Mouse (Mus musculus) hindbrain, embryonic 12.5 days (tissue): ENCODE data around the gene Ptpn3. TPM values are rescaled to one million over a fixed set of nuclear protein-coding genes. Genes with fewer than 3 reads are reported as not detected.

ENCODE experiments used
- ATAC-seq: fragments of 200-750 bp; cut with Nextera tagmentation; 2 replicates; pipeline ENCODE4 v1.8.0; 2017; ENCODE audit warnings: moderate TSS enrichment; ENCODE audit not compliant: low FRiP score
- H3K27ac ChIP-seq: fragments of 300-500 bp; sonication (generic); 2 replicates; pipeline ENCODE4 v1.5.1; 2016; ENCODE audit warnings: mild to moderate bottlenecking
- H3K27me3 ChIP-seq: fragments of 300-500 bp; sonication (generic); 2 replicates; pipeline ENCODE4 v1.6.1; 2016; ENCODE audit warnings: mild to moderate bottlenecking
- H3K36me3 ChIP-seq: fragments of 300-500 bp; sonication (generic); 2 replicates; pipeline ENCODE4 v1.6.1; 2016; ENCODE audit warnings: mild to moderate bottlenecking
- H3K4me1 ChIP-seq: fragments of 300-500 bp; sonication (generic); 2 replicates; pipeline ENCODE4 v1.6.1; 2016
- H3K4me2 ChIP-seq: fragments of 300-500 bp; sonication (generic); replicated peaks from 2 replicates; pipeline ENCODE4 v1.6.1; 2016; ENCODE audit warnings: mild to moderate bottlenecking
- H3K4me3 ChIP-seq: fragments of 300-500 bp; sonication (generic); 2 replicates; pipeline ENCODE4 v1.5.1; 2016; ENCODE audit warnings: mild to moderate bottlenecking
- H3K9ac ChIP-seq: fragments of 300-500 bp; sonication (generic); 2 replicates; pipeline ENCODE4 v1.6.1; 2016; ENCODE audit warnings: mild to moderate bottlenecking, moderate library complexity
- H3K9me3 ChIP-seq: fragments of 300-500 bp; sonication (generic); replicated peaks from 2 replicates; pipeline ENCODE4 v1.6.1; 2016; ENCODE audit warnings: mild to moderate bottlenecking
- WGBS: fragments of 180-500 bp; shearing (Covaris S2); methylation state at CpG from one replicate; pipeline ENCODE4 v1.1.7; 2016; 5-methylcytosine and 5-hydroxymethylcytosine counted together
- polyA plus RNA-seq: library from polyadenylated mRNA; unstranded; fragments of >200 nt; fragmentation: Nextera tagmentation; extraction: Ambion mirVana; gene quantifications from 2 replicates; pipeline ENCODE4 v1.2.1, GENCODE M21; 2016

The Ptpn3 gene
- polyA plus RNA-seq = 2.2 and 4.3 TPM in 2 replicates

DNA sequence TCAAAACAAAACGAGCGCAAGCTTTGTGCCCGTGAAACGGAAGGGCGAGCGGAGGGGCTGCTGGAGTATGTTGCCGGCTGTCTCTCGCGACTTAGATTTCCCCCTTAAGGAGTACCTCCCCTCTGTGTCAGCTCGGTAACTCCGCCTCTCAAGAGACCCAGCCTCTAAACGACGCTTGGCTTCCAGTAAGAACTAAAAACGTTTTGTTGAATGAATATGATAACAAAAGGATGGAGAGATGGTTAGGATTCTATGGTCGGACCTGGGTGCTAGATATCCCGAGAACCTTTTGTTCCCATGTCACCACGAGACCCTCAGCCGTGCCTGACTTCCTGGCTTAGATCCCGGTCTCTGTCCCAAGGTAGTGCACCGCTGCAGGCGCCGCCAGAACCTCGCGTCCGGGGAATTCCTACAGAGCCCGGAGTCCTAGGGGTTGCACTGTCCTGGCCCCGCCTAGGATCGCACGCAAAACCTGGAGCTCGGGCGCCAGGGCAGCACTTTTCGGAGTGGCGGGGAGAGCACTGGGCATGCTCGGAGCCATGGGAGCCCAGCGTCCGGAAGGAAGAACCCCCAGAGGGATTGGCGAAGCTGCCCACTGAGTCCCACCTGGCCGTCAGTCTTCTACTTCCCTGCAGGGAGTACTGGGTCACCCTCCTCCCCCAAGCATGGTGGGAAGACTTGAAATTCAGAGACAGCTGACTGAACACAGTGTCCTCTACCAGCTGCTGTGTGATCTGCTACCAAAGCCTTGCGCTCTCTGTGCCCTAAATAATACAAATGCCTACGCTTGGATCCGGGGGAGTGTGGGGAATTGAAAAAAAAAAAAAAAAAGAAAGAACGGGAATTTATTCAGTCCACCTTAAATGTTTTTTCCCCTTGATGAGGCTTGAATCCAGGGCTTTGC, at the start of gene Ptpn3:
TSS of gene Ptpn3 (minus strand) at position 428 of the 904 bp plus-strand sequence.
- Histone ChIP-seq H3K4me1 (peaks cover 26% of the 10 kb centered on the region), H3K27ac (0 out of 2 replicates have a peak within 1 kb of the TSS, but pooled peaks have one; percentile 48)

DNA sequence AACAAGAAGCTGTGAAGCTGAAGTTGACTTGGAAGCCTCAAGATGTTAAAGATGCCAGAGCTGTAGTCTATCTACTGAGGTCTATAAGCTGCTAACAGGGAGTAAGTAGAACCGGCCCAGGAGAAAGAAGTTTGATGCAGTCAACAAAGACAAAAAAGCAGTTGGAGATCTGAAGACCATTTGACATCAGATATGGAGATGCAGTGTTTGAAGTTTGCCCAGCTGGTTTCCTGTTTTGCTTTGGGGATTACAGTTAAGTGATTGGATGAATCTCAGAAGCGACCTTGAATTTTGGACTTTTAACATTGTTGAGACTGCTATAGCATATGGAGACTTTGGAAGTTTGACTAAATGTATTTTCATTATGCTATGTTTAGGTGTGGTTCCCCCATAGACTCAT, 48.9 kb upstream of the Ptpn3 start:
- no peak for ATAC-seq
- 94% methylated on average over 2 of the region's 2 CpGs for WGBS
- Histone ChIP-seq H3K27ac (no peak overlapping the region), H3K9ac (no peak overlapping the region), H3K4me1 (no peaks in the 10 kb centered on the region), H3K4me3 (no peak overlapping the region), H3K27me3 (no peaks in the 10 kb centered on the region), H3K9me3 (0 out of 2 replicates have a peak, but pooled peaks cover 4% of the 10 kb centered on the region), H3K36me3 (no peaks in the 10 kb centered on the region), H3K4me2 (no peak overlapping the region)

More for the DNA sequence above, at the start of gene Ptpn3:
- Histone ChIP-seq H3K4me3 (peak within 1 kb of the TSS; percentile 80), H3K36me3 (no peaks in the 10 kb centered on the region), H3K27me3 (peaks cover 51% of the 10 kb centered on the region), H3K9me3 (no peaks in the 10 kb centered on the region), H3K9ac (peak within 1 kb of the TSS; percentile 77), H3K4me2 (peak within 1 kb of the TSS; percentile 99)
- peak; percentile 81 for ATAC-seq
- WGBS = under 1% methylated on average over 42 of the region's 42 CpGs

DNA sequence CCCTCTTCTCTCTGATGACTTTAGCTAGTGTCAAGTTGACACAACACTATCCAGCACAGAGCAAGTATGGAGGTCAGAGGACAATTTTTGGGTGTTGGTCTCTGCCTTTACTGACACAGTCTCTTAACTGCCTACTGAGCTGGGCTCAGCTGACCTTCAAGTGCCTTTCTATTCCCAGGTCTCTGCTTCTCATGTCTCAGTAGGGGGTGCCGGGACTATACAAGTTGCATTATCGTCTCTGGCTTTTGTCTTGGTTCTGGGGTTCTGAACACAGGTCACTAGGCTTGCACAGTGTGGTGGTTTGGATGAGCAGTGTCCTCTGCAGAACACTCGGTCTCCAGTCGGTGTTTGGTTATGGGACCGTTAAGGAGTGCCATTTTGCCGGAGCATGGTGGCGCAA, 42.4 kb upstream of the Ptpn3 start:
- H3K4me1 ChIP-seq = no peaks in the 10 kb centered on the region
- H3K9ac ChIP-seq = no peak overlapping the region
- no peak overlapping the region for H3K4me2 ChIP-seq
- H3K36me3 ChIP-seq = no peaks in the 10 kb centered on the region
- no peaks in the 10 kb centered on the region for H3K27me3 ChIP-seq
- no peak for ATAC-seq
- H3K27ac ChIP-seq = no peak overlapping the region
- WGBS = 95% methylated on average over 7 of the region's 7 CpGs
- 0 out of 2 replicates have a peak, but pooled peaks cover 4% of the 10 kb centered on the region for H3K9me3 ChIP-seq
- H3K4me3 ChIP-seq = no peak overlapping the region

DNA sequence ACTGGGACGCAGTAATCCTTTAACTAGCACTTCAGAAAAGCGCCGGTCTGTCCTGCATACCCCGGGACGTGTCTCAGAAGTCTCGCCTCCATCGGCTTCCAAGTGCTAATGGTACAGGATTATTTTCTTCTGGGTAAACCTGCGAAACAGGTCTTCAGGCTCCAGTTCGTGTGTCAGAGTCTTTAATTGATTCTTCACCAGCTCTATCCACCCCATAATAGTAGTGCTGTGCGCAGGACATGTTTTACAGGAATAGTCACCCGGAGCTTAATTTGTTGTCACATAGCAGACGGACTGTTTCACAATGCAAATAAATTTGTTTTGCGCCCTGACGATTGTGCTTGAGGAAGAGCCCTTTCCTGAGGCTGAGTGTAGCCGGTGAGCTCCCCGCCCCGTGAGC, 37.3 kb upstream of the Ptpn3 start:
- no peak for ATAC-seq
- H3K4me3 ChIP-seq = no peak overlapping the region
- H3K9ac ChIP-seq = no peak overlapping the region
- 85% methylated on average over 17 of the region's 17 CpGs for WGBS
- H3K27me3 ChIP-seq = no peaks in the 10 kb centered on the region
- no peaks in the 10 kb centered on the region for H3K4me1 ChIP-seq
- no peak overlapping the region for H3K27ac ChIP-seq
- H3K4me2 ChIP-seq = no peak overlapping the region
- H3K9me3 ChIP-seq = no peaks in the 10 kb centered on the region
- no peaks in the 10 kb centered on the region for H3K36me3 ChIP-seq

DNA sequence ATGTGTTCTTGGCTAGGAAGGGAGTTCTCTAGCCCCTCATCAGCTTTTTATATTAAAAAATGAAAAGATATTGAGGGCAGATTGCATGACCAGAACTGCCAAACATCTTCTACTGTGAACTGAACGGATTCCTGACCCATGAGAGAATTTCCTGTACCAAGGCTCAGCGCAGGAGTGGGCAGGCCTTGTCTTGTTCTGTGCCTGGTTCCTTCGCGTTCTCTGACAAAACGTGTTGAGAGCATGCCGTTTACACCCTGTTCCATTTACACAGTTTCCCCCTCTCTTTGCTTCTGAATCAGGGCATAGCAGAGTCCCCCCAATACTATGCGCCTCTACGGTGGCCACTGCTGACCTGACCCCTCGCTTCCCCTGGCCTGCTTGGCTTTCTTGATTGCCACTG, 36.4 kb upstream of the Ptpn3 start:
- H3K4me2 ChIP-seq = no peak overlapping the region
- no peaks in the 10 kb centered on the region for H3K27me3 ChIP-seq
- H3K4me1 ChIP-seq = no peaks in the 10 kb centered on the region
- H3K9ac ChIP-seq = no peak overlapping the region
- no peak overlapping the region for H3K27ac ChIP-seq
- H3K4me3 ChIP-seq = no peak overlapping the region
- WGBS = 80% methylated on average over 9 of the region's 9 CpGs
- no peaks in the 10 kb centered on the region for H3K9me3 ChIP-seq
- no peaks in the 10 kb centered on the region for H3K36me3 ChIP-seq
- no peak for ATAC-seq

DNA sequence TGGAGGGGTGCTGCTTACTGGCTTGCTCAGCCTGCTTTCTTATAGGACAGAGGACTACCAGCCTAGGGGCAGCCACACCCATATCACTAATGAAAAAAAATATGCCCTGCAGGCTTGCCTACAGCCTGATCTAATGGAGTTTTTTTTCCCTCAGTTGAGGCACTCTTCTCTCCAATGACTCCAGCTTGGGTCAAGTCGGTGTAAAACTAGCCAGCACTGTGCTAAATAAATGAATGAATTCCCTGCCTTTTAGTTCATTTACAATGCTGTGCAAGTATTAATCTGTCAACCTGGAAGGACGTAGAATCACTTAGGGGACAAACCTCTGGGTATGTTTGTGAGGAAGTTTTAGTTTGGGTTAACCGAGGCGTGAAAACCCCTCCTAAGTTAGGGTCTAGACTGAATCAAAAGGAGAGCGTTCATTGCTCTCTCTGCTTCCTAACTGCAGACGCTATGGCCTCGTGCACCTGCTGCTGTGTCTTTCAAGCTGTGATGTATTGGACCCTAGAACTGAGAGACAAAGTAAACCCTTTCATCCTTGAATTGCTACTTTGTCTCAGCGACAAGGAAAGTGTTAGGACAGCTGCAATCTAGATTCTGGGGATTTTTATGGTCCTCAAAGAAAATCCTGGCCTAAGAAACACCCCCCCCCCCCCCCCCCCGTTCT, 33.5 kb upstream of the Ptpn3 start:
- Histone ChIP-seq H3K27ac (no peak overlapping the region), H3K27me3 (no peaks in the 10 kb centered on the region), H3K9me3 (no peaks in the 10 kb centered on the region), H3K4me2 (no peak overlapping the region), H3K9ac (no peak overlapping the region), H3K36me3 (no peaks in the 10 kb centered on the region), H3K4me1 (no peaks in the 10 kb centered on the region), H3K4me3 (no peak overlapping the region)
- 41% methylated on average over 9 of the region's 9 CpGs for WGBS
- no peak for ATAC-seq

DNA sequence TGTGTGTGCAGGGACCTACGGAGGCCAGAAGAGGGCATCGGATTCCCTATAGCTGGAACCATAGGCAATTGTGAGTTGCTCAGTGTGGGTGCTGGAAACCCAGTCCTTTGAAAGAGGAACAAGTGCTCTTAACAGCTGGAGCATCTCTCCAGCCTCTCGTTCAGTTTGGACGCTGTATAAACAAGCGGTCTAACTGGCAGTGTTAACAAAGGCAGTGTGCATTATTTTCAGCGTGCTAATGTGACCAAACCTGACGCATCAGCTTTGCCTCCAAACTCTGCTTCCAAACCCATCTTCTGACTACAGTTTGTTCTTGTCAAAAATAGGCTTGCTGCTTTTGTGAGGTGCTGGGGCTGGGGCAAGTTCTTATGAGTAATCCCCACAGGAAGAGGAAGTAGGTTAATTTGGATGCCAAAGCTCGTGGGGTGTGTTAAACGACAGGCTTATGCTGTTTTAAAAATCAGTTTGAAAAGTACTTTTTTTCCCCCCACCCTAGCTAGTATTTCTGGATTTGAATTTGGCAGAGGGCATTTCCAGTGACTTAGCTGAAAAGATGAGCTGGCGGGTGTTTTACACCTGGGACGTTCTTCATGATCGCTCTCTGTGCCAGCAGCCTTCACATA, 32.4 kb upstream of the Ptpn3 start:
- Histone ChIP-seq H3K9me3 (no peaks in the 10 kb centered on the region), H3K4me2 (no peak overlapping the region), H3K4me3 (no peak overlapping the region), H3K36me3 (no peaks in the 10 kb centered on the region), H3K27me3 (no peaks in the 10 kb centered on the region), H3K4me1 (no peaks in the 10 kb centered on the region), H3K9ac (no peak overlapping the region), H3K27ac (no peak overlapping the region)
- no peak for ATAC-seq
- WGBS = 93% methylated on average over 12 of the region's 12 CpGs

DNA sequence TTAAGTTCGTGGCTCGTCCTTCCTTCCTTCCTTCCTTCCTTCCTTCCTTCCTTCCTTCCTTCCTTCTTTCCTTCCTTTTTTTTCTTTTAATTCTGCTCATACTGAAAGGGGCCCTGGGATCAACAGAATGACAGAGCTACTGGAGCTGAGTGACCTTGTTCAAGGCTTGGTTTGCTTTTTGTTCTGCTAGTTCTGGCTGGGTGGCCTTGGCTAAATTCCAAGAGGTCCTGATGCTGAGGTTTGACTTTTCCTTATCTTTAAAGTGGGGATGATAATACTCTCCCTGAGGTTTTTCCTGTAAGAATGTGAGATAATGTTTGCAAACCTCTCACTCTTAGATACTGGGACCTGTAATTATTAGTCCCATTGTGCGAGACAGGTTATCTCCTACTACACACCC, 30.9 kb upstream of the Ptpn3 start:
- ATAC-seq = no peak
- Histone ChIP-seq H3K27me3 (no peaks in the 10 kb centered on the region), H3K36me3 (no peaks in the 10 kb centered on the region), H3K4me3 (no peak overlapping the region), H3K9me3 (no peaks in the 10 kb centered on the region), H3K9ac (no peak overlapping the region), H3K4me1 (no peaks in the 10 kb centered on the region), H3K27ac (no peak overlapping the region), H3K4me2 (no peak overlapping the region)
- 87% methylated on average over 3 of the region's 3 CpGs for WGBS

DNA sequence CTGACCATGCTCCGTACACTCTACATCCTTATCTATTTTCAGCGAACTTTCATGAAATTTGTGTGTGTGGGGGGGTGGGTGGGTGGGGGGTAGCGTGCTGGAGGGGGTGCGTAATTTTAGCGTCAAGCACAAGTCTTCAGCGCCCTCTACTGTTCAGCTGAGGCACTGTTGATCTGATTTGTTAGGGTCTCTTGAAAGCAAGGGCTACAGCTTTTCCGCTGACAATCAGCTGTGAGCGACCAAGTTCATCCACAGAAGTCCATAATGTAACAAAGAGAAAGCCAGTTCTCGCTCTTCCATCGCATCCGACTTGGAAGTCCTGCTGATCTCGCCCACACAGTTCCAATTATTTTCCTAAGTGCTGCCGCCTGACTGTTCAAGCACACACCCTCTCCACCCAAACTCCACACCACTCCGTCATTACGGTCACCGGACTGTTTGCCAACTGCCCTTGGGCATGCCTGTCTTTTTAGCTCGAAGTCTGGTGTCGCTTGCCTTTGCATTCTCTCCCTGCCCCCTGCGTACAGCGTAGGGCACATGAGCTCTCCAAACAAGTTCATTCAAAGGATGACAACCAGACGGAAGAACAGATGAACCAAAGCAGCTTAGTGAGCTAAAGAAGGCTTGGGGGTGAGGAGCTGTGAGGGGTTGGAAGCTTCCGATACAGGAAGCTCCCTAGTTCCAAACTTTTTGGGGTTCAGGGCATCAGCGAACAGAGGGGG, 19.1 kb upstream of the Ptpn3 start:
- H3K4me2 ChIP-seq = no peak overlapping the region
- H3K27me3 ChIP-seq = peaks cover 7% of the 10 kb centered on the region; the same call in 1 of the 2 replicates
- H3K4me1 ChIP-seq = peaks cover 6% of the 10 kb centered on the region; the same call in 1 of the 2 replicates
- H3K4me3 ChIP-seq = no peak overlapping the region
- WGBS = 45% methylated on average over 23 of the region's 23 CpGs
- no peaks in the 10 kb centered on the region for H3K36me3 ChIP-seq
- ATAC-seq = no peak
- H3K27ac ChIP-seq = no peak overlapping the region
- no peaks in the 10 kb centered on the region for H3K9me3 ChIP-seq
- H3K9ac ChIP-seq = no peak overlapping the region

DNA sequence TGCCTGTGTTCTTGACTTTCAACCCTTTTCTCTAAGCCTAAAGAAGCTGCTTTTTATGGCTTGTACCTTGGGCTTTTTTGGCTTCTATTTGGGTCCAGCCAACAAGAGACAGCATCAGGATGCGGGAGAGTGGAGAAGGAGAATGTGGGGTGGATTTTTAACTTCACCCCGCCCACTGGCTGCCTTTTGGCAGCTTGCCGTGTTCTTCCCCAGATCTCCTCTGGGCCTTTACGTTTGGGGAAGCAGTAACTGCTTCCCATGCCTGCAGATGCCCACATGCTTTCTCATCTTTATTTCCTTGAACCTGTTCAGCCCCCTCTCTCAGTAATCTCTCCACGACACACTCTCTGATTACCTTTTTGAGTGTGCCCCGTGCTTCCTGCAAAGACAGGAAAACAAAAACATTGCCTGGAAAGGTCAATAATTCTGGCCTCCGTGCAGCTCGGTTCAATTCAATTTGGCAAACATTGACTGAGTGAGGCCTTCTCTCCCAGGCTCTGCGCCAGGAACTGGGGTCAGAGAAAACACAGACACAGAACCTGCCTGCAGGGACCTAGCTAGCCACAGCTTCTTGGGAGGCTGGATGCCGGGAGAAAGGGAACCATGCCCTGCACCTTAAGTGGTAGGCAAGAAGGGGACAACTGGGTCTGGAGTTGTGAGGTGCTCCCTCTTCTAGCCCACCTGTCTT, 17.0 kb upstream of the Ptpn3 start:
- Histone ChIP-seq H3K4me2 (no peak overlapping the region), H3K9ac (no peak overlapping the region), H3K4me3 (no peak overlapping the region), H3K27ac (no peak overlapping the region; the same call in 1 of the 2 replicates), H3K36me3 (no peaks in the 10 kb centered on the region), H3K27me3 (peaks cover 7% of the 10 kb centered on the region; the same call in 1 of the 2 replicates), H3K9me3 (no peaks in the 10 kb centered on the region), H3K4me1 (peaks cover 6% of the 10 kb centered on the region; the same call in 1 of the 2 replicates)
- no peak for ATAC-seq
- 40% methylated on average over 10 of the region's 10 CpGs for WGBS
